Mouse (Mus musculus) ES-Bruce4 (cell line): ENCODE data around the gene Fbxl17. TPM values are rescaled to one million over a fixed set of nuclear protein-coding genes. Genes with fewer than 3 reads are reported as not detected.

Source experiments
- H3K27ac ChIP-seq: 2 replicates; pipeline ENCODE4 v1.5.1; 2012; ENCODE audit warnings: low read length, inconsistent platforms; ENCODE audit not compliant: insufficient read depth
- H3K27me3 ChIP-seq: 2 replicates; pipeline ENCODE4 v1.6.1; 2012; ENCODE audit warnings: mild to moderate bottlenecking, low read length, inconsistent platforms; ENCODE audit not compliant: control insufficient read depth, poor library complexity, insufficient read depth, severe bottlenecking
- H3K36me3 ChIP-seq: 2 replicates; pipeline ENCODE4 v1.6.1; 2012; ENCODE audit warnings: inconsistent platforms, mild to moderate bottlenecking, low read length, moderate library complexity; ENCODE audit not compliant: control insufficient read depth, poor library complexity, insufficient read depth, severe bottlenecking
- H3K4me1 ChIP-seq: one replicate; pipeline ENCODE4 v1.8.1; 2011; ENCODE audit warnings: low read length; ENCODE audit not compliant: control insufficient read depth, insufficient read depth
- H3K4me3 ChIP-seq: 2 replicates; pipeline ENCODE4 v1.5.1; 2011; ENCODE audit warnings: low read depth, mild to moderate bottlenecking, low read length
- H3K9ac ChIP-seq: 2 replicates; pipeline ENCODE4 v1.6.1; 2012; ENCODE audit warnings: low read depth, mild to moderate bottlenecking, inconsistent platforms; ENCODE audit not compliant: poor library complexity, severe bottlenecking
- H3K9me3 ChIP-seq: replicated peaks from 2 replicates; pipeline ENCODE4 v1.6.1; 2012; ENCODE audit warnings: mild to moderate bottlenecking, low read length, inconsistent platforms; ENCODE audit not compliant: control insufficient read depth, poor library complexity, insufficient read depth, severe bottlenecking
- CTCF ChIP-seq: IDR thresholded peaks from one replicate; pipeline ENCODE4 v1.8.1; 2011; ENCODE audit warnings: low read depth, low read length
- EP300 ChIP-seq: IDR thresholded peaks from 2 replicates; pipeline ENCODE4 v1.6.1; 2011; ENCODE audit warnings: low read depth, low read length; ENCODE audit not compliant: insufficient read depth
- POLR2A ChIP-seq: IDR thresholded peaks from one replicate; pipeline ENCODE4 v1.8.1; 2011; ENCODE audit warnings: low read length; ENCODE audit not compliant: insufficient read depth
- polyA plus RNA-seq: library from polyadenylated mRNA; stranded (reverse); fragments of >200 nt; gene quantifications from 2 replicates; pipeline ENCODE4 v1.2.4, GENCODE M21; 2011; ENCODE audit warnings: low read depth; ENCODE audit not compliant: missing spikeins, insufficient read depth, insufficient read length

Fbxl17 gene
- polyA plus RNA-seq, 1 experiment, result 11.7 TPM

DNA sequence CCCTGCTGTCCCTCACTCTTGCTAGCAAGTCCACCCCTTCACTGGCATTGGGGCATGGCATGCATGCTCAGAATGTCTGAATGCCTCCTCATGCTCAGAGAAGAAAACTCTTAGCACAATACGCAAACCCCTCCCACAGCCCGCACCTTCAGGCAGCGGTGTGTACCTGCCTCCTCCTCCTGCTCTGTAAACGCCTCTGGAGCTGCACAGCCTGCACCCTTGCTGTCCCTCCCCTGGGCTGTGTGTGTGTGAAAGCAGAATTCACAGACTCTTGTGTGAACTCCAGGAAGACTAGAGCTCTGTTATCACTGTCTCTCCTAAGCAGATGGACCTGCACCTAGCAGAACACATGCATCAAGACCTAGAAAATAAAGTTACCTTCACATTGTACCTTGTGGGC is 76.0 kb downstream of the Fbxl17 start:
- TF ChIP-seq POLR2A (no peak), CTCF (no peak), EP300 (no peak)
- Histone ChIP-seq H3K27me3 (no peaks in the 10 kb centered on the region), H3K9me3 (no peaks in the 10 kb centered on the region)

DNA sequence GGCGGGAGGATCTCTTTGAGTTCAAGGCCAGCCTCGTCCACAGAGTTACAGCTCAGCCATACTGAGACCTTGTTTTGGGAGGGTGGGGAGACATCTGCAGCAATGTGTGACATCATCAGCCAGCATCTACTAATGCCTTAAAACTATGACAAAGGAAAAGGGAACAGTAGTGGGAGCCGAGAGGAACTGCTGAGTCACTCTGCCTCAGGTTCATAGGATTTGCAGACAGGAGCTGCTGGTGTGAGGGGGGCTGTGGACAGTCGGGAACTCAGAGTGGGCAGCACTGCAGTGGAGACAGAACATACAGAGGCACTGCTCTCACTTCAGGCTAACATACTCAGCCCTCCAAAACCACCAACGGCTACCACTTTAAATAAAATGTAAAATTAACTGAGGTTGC is 77.1 kb downstream of the Fbxl17 start:
- Histone ChIP-seq H3K9me3 (no peaks in the 10 kb centered on the region), H3K36me3 (no peaks in the 10 kb centered on the region), H3K9ac (no peak overlapping the region), H3K27me3 (no peaks in the 10 kb centered on the region), H3K4me1 (no peaks in the 10 kb centered on the region), H3K4me3 (no peak overlapping the region), H3K27ac (no peak overlapping the region)
- TF ChIP-seq EP300 (0 out of 2 replicates have a peak, but pooled peaks have one; percentile 43), POLR2A (no peak), CTCF (no peak)

More for the DNA sequence above, 76.0 kb downstream of the Fbxl17 start:
- H3K36me3 ChIP-seq, result no peaks in the 10 kb centered on the region
- no peak overlapping the region for H3K27ac ChIP-seq
- no peak overlapping the region for H3K9ac ChIP-seq
- H3K4me3 ChIP-seq, result no peak overlapping the region
- no peaks in the 10 kb centered on the region for H3K4me1 ChIP-seq

DNA sequence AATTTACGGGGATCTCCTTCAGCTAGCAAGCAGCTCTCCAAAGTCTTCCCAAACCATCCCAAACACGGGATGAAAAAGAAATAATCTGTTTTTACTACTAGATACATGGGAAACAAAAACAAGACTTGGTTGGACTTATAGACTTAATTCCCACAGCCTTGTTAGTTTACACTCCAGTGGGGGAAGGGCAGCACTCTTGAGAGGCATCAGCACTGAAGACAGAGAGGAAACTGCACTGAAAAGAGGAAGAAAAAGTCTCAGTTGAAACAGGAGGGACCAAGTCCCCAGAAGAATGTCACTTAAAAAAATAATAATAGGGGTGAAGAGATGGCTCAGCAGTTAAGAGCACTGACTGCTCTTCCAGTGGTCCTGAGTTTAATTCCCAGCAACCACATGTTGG is 78.0 kb downstream of the Fbxl17 start:
- Histone ChIP-seq H3K9me3 (no peaks in the 10 kb centered on the region), H3K4me3 (no peak overlapping the region), H3K4me1 (no peaks in the 10 kb centered on the region), H3K9ac (no peak overlapping the region), H3K27me3 (no peaks in the 10 kb centered on the region), H3K36me3 (no peaks in the 10 kb centered on the region), H3K27ac (no peak overlapping the region)
- TF ChIP-seq EP300 (no peak), CTCF (no peak), POLR2A (no peak)

DNA sequence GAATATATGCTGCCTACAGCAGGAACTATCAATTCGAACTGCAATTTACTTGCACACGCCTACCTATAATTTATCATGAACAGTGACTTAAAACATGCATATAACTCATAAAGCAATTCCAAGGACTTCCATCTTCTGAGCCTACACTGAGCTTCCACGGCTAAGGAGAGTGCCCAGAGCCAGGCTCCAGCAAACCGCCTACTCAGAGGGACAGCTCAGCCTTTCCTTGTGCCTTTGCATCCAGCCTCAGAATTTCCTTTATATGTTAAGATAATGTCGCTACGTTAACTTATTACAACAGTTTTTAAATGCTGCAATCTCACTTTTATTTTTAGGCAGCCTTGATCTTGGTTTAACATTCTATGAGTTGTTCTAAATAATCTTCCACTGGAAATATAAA is 80.3 kb downstream of the Fbxl17 start:
- TF ChIP-seq CTCF (no peak), POLR2A (no peak), EP300 (no peak)
- Histone ChIP-seq H3K9ac (no peak overlapping the region), H3K27ac (no peak overlapping the region), H3K36me3 (no peaks in the 10 kb centered on the region), H3K27me3 (no peaks in the 10 kb centered on the region), H3K4me1 (no peaks in the 10 kb centered on the region), H3K4me3 (no peak overlapping the region), H3K9me3 (no peaks in the 10 kb centered on the region)

DNA sequence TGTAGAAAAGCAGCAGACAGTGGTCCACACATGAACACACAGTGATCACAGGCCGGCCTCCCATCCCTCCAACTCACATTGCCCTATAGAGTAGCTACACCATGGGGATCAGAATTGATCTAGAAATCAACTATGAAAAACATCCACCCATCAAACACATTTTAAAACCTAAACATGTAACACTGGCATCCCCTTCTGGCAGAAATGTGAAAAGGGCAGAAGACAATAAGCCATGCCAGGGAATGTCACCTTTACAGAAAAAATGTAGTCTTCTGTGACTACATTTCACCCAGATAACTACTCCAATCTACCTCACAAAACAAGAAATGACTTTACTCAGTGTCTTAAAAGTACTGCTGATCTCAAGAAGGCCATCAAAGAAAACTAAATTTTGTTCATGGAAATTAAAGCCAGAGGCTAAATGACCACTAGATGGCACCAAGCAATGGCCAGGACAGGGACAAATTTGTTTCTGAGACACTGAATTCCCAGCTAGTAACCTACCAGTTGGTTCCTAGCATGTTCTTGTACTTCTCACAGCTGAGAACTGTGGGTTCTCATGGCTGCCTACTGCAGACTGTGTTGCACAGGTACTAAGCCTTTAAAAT is 85.7 kb downstream of the Fbxl17 start:
- TF ChIP-seq CTCF (peak; percentile 27), EP300 (no peak)
- no peaks in the 10 kb centered on the region for H3K4me1 ChIP-seq
- H3K27ac ChIP-seq, result no peak overlapping the region; the same call in 1 of the 2 replicates
- no peak overlapping the region for H3K4me3 ChIP-seq
- H3K27me3 ChIP-seq, result no peaks in the 10 kb centered on the region
- H3K9me3 ChIP-seq, result no peaks in the 10 kb centered on the region
- no peaks in the 10 kb centered on the region for H3K36me3 ChIP-seq
- H3K9ac ChIP-seq, result no peak overlapping the region

DNA sequence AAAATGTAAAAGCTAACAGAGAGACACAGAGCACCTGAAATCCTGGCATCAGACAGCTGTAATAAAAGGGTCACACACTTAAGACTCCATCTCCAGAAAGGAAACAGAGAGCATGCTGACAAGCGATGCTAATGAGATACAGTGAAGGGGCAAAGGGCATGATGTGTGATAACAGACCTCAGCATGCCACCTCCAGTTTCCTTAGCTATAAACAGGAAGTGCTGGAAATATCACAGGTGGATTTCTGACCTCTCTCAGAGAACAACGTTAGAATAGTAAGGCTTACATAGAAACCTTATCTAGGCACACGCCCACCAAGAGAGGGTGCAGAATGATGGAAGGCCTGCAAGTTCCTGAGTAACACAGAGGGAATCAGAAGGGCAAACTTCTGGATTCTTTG is 88.3 kb downstream of the Fbxl17 start:
- Histone ChIP-seq H3K27me3 (no peaks in the 10 kb centered on the region), H3K4me1 (no peaks in the 10 kb centered on the region), H3K36me3 (no peaks in the 10 kb centered on the region), H3K4me3 (no peak overlapping the region), H3K27ac (no peak overlapping the region), H3K9ac (no peak overlapping the region), H3K9me3 (no peaks in the 10 kb centered on the region)
- TF ChIP-seq EP300, result no peak
- TF ChIP-seq CTCF, result no peak
